Mouse (Mus musculus) right cerebral cortex, postnatal 4 days (tissue): Measurements from ENCODE around the gene Scamp4.

Experiments used
- DNase-seq: peaks from one replicate; pipeline ENCODE4 v3.0.0-alpha.2; 2022

Gene Scamp4

GRCm38 (mm10) chr10:80602698-80603325 lies at the start of gene Scamp4, which contains the start of gene Adat3:
Gene Scamp4, plus strand, starts transcription at chr10:80602872.
Gene Adat3, plus strand, starts transcription at chr10:80602880.
- peak; percentile 93 for DNase-seq

DNA sequence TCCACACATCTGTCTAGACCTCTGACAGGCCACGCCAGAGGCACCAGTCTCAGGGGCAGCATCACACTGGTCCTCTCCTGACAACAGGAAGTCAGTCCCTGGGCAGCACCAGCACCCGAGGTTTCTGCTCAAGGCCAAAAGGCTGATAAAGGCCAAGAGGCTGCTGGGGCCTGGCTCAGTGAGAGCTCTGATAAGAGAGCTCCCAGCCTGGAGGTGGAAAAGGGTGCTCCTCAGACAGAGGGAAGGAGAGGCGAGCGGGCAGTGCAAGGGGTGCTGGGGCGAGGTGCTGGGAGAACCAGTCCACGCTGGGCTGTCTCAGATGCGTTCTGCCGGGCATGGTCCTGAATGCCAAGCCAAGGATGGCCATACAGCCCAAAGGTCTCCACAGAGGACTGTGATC lies 49.1 kb upstream of the Scamp4 start:
- no peak for DNase-seq

GRCm38 (mm10) chr10:80553997-80554396 lies 48.7 kb upstream of the Scamp4 start:
- DNase-seq = no peak

GRCm38 (mm10) chr10:80557346-80557965 lies 45.2 kb upstream of the Scamp4 start:
- DNase-seq = peak; percentile 88

- DNase-seq = no peak
Observed at GRCm38 (mm10) chr10:80559431-80559830, 43.2 kb upstream of the Scamp4 start.

DNA sequence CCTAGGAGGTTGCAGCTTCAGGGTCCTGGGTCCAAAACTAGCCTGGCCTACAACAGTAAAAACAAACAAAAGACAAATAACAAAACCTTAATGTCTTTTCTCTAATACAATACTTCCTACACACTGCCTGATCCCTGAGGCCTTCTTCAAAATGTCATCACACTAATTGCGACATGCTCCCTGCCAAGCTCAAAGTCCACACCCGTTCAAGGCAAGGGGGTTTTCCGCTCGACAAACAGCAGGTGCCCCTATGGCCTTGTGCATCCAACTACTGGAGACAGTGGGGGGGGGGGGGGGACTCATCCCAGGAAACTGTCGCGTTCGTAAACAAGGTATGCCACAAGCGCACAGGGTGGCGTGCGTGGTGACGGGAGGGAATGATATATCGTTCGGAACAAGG lies 42.1 kb upstream of the Scamp4 start:
- DNase-seq = no peak

DNA sequence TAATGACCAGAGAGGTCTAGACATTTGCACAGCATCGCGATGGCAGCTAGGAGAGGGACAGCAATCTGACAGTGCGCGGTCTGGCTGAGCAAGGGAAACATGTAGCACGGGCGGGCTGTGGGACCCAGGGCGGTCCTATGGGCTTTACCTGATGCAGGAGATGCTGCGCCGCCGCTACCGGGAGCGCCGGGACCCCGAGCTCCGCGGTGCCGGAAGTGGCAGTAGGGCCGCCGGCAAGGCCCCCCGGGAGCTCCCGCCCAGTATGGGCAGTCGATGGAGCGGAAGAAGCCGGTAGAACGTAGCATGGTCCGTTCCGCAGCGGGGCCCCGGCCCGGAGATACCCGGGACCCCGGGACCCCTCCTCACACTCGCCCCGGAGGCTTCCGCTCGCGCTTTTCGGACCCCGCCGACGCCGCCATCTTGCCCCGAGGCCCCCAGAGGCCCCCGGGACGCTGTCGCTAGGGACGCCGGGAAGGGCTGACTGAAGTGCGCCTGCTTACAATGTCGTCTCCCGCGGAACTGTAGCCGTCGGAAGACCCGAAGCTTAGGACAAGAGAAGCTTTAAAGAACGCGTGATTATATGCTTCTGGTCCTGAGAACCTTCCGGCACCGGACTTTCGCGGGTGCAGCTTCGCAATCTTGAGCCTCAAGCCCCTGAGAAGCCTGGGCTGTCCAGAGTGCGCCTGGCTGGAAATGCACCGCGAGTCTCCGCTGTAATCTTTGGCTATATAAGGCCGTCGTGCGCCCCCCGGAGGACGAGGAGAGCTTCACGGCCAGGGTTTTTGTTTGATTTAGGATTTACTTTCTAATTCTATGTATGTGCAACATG lies 41.3 kb upstream of the Scamp4 start, which contains the start of gene Rexo1:
Rexo1 (minus strand) TSS at position 445 of the 829 bp plus-strand sequence.
- peak; percentile 92 for DNase-seq

- peak; percentile 91 for DNase-seq
Observed at GRCm38 (mm10) chr10:80566375-80567092, 36.1 kb upstream of the Scamp4 start.

- DNase-seq = no peak
Observed at GRCm38 (mm10) chr10:80568876-80569275, 33.8 kb upstream of the Scamp4 start.

GRCm38 (mm10) chr10:80569664-80570066 lies 33.0 kb upstream of the Scamp4 start:
- DNase-seq = no peak

GRCm38 (mm10) chr10:80570419-80570818 lies 32.3 kb upstream of the Scamp4 start:
- DNase-seq = no peak

GRCm38 (mm10) chr10:80570871-80571836 lies 31.5 kb upstream of the Scamp4 start:
- DNase-seq = no peak

GRCm38 (mm10) chr10:80572477-80572876 lies 30.2 kb upstream of the Scamp4 start:
- no peak for DNase-seq

GRCm38 (mm10) chr10:80573944-80574343 lies 28.7 kb upstream of the Scamp4 start:
- no peak for DNase-seq

- peak; percentile 2 for DNase-seq
Observed at GRCm38 (mm10) chr10:80574896-80575295, 27.8 kb upstream of the Scamp4 start.

DNA sequence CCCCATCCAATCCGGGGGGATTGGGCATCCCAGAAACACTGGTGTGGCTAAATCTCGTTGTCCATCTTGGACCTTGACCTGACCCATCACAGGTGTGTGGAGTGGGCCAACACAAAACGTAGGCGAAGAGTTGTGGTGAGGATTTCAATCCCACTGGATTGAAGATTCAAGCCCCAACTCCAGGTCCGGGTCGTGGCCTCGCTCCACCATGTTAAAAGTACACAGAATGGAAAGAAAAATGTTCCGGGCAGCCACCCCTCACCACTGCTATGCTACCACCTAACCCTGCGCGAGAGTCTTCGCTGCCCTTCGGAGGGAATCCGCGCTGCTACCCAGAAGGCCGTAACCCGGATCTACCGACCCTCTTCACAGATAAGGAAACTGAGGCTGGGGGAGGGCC lies 26.7 kb upstream of the Scamp4 start:
- no peak for DNase-seq

DNA sequence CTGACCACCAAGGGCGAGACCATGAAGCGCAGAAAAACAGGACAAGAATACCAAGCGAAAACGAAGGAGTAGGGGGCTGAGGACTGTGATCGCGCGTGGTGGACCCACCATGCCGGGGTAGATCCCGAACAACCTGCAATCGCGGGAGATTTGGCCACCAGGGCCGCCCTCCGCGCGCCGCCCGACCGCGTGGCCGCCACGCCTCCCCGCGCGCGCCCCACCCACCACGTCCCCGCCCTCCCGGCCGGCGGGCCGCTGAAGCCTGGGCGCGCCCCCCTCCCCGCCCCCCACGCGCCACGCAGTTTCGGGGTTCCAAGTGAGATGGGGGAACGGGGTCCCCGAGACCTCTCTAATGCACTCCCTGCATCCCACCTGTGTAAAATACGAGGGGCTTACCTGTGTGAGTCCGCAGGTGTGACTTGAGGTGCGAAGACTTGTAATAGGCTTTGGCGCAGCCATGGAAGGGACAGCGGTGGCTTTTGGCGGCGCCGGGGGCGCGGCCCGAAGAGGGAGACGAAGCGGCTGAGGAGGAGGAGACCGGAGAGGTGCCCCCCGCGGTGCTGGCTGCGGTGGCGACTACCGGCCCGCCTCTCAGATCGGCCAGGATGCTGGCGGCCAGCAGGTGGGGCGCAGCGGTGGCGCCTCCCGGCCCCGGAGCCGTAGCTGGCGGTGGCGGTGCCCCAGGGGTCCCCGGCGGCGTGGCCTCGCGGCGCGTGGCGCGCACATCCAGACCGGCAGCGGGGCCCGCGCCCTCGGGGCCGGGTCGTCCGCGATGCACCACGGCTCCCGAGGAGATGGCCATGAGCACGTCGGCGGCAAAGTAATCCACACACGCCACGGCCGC lies 26.1 kb upstream of the Scamp4 start:
- DNase-seq = peak; percentile 65

- DNase-seq = peak; percentile 95
Observed at GRCm38 (mm10) chr10:80577195-80578130, 25.2 kb upstream of the Scamp4 start, which contains the start of gene Klf16. Gene Klf16, minus strand, starts transcription at chr10:80577321.

DNA sequence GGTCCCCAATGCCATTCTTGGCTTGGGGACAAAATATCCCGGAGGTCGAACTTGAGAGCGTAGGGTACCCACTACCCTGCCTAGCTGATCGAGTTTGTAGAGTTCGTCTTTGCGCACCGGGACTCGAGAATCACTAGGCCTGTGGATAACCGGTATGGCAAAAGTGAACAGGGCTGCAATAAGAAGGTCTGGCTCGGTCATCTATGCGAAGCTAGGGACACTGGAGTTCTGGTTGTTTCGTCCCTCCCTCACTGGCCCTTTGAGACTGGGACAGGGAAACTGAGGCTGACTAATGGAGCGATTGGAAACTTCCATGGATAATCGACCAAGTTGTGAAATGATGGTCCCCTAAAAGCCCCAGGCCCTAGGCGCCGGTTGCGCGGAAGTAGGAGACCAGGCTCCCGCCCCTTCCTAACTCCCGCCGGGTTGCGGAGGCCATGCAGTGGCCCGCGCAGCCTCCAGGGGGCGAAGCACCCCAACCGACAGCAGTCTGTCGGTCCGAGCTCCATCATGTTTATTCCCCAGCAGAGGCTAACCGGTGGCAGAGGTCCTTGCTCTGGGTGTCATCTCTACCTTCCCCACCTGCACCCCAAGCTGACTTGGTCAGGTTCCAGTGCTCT lies 24.4 kb upstream of the Scamp4 start:
- peak; percentile 67 for DNase-seq
